Mouse (Mus musculus) hindbrain, embryonic 13.5 days (tissue): Measurements from ENCODE around the gene Mycl. TPM values are rescaled to one million over a fixed set of nuclear protein-coding genes. Genes with fewer than 3 reads are reported as not detected.
A peak's percentile ranks its signal among the peaks of the same experiment; 100 is the strongest.

Source experiments
- ATAC-seq: fragments of 200-750 bp; cut with Nextera tagmentation; 2 replicates; pipeline ENCODE4 v1.8.0; 2017; ENCODE audit warnings: moderate TSS enrichment; ENCODE audit not compliant: low FRiP score
- H3K27ac ChIP-seq: fragments of 300-500 bp; sonication (generic); 2 replicates; pipeline ENCODE4 v1.5.1; 2015; ENCODE audit warnings: inconsistent platforms, mild to moderate bottlenecking, moderate library complexity
- H3K27me3 ChIP-seq: fragments of 300-500 bp; sonication (generic); 2 replicates; pipeline ENCODE4 v1.6.1; 2015; ENCODE audit warnings: mild to moderate bottlenecking, inconsistent platforms
- H3K36me3 ChIP-seq: fragments of 300-500 bp; sonication (generic); 2 replicates; pipeline ENCODE4 v1.6.1; 2015; ENCODE audit warnings: mild to moderate bottlenecking, inconsistent platforms
- H3K4me1 ChIP-seq: fragments of 300-500 bp; sonication (generic); replicated peaks from 2 replicates; pipeline ENCODE4 v1.6.1; 2015; ENCODE audit warnings: inconsistent platforms
- H3K4me2 ChIP-seq: fragments of 300-500 bp; sonication (generic); 2 replicates; pipeline ENCODE4 v1.6.1; 2015; ENCODE audit warnings: inconsistent platforms, mild to moderate bottlenecking, moderate library complexity
- H3K4me3 ChIP-seq: fragments of 300-500 bp; sonication (generic); 2 replicates; pipeline ENCODE4 v1.5.1; 2015; ENCODE audit warnings: mild to moderate bottlenecking, inconsistent platforms
- H3K9ac ChIP-seq: fragments of 300-500 bp; sonication (generic); 2 replicates; pipeline ENCODE4 v1.6.1; 2015; ENCODE audit warnings: mild to moderate bottlenecking, inconsistent platforms
- H3K9me3 ChIP-seq: fragments of 300-500 bp; sonication (generic); 2 replicates; pipeline ENCODE4 v1.6.1; 2016; ENCODE audit warnings: inconsistent platforms
- WGBS: fragments of 180-500 bp; shearing (Covaris S2); methylation state at CpG from one replicate; pipeline ENCODE4 v1.1.7; 2015; 5-methylcytosine and 5-hydroxymethylcytosine counted together
- polyA plus RNA-seq: library from polyadenylated mRNA; unstranded; fragments of >200 nt; fragmentation: Nextera tagmentation; extraction: Ambion mirVana; gene quantifications from 2 replicates; pipeline ENCODE4 v1.2.1, GENCODE M21; 2015

The Mycl gene
- 75.9 and 77.3 TPM in 2 replicates for polyA plus RNA-seq

- Histone ChIP-seq H3K36me3 (peaks cover 5% of the 10 kb centered on the region), H3K9me3 (0 out of 2 replicates have a peak, but pooled peaks cover 3% of the 10 kb centered on the region), H3K27me3 (no peaks in the 10 kb centered on the region), H3K4me3 (peak within 1 kb of the TSS; percentile 87), H3K4me1 (peaks cover 47% of the 10 kb centered on the region), H3K27ac (peak within 1 kb of the TSS; percentile 94), H3K9ac (peak within 1 kb of the TSS; percentile 93), H3K4me2 (peak within 1 kb of the TSS; percentile 83)
- WGBS: 1% methylated on average over 65 of the region's 69 CpGs
- ATAC-seq: peak; percentile 81
These were observed at the start of gene Mycl for GRCm38 (mm10) chr4:122995404-122996220. Mycl (plus strand) TSS chr4:122995652.

- Histone ChIP-seq H3K4me1 (no peaks in the 10 kb centered on the region), H3K4me3 (no peak overlapping the region), H3K4me2 (no peak overlapping the region), H3K36me3 (peaks cover 28% of the 10 kb centered on the region), H3K27me3 (no peaks in the 10 kb centered on the region), H3K9me3 (no peaks in the 10 kb centered on the region), H3K27ac (no peak overlapping the region), H3K9ac (no peak overlapping the region)
- 86% methylated on average over 3 of the region's 3 CpGs for WGBS
- no peak for ATAC-seq
These were observed 48.2 kb upstream of the Mycl start for GRCm38 (mm10) chr4:122947223-122947622.

- Histone ChIP-seq H3K4me3 (no peak overlapping the region), H3K36me3 (peaks cover 28% of the 10 kb centered on the region)
- no peak for ATAC-seq
These were observed 46.4 kb upstream of the Mycl start for GRCm38 (mm10) chr4:122949096-122949495.

GRCm38 (mm10) chr4:122954680-122955411 is 40.6 kb upstream of the Mycl start:
- Histone ChIP-seq H3K27me3 (no peaks in the 10 kb centered on the region), H3K4me3 (peak overlapping the region; percentile 33), H3K9me3 (no peaks in the 10 kb centered on the region), H3K9ac (peak overlapping the region; percentile 70), H3K27ac (peak overlapping the region; percentile 89), H3K36me3 (peaks cover 14% of the 10 kb centered on the region), H3K4me2 (peak overlapping the region; percentile 56), H3K4me1 (peaks cover 34% of the 10 kb centered on the region)
- peak; percentile 45 for ATAC-seq
- WGBS: 59% methylated on average over 5 of the region's 5 CpGs

More at GRCm38 (mm10) chr4:122949096-122949495, 46.4 kb upstream of the Mycl start:
- Histone ChIP-seq H3K4me2 (no peak overlapping the region), H3K27me3 (no peaks in the 10 kb centered on the region), H3K9ac (no peak overlapping the region), H3K9me3 (no peaks in the 10 kb centered on the region), H3K4me1 (no peaks in the 10 kb centered on the region), H3K27ac (no peak overlapping the region)
- 92% methylated on average over 8 of the region's 8 CpGs for WGBS

- peaks cover 40% of the 10 kb centered on the region for H3K4me1 ChIP-seq
- no peaks in the 10 kb centered on the region for H3K9me3 ChIP-seq
- H3K4me3 ChIP-seq: peak overlapping the region; percentile 33
- peak overlapping the region; percentile 56 for H3K4me2 ChIP-seq
- 12% methylated on average over 17 of the region's 17 CpGs for WGBS
- peak; percentile 87 for ATAC-seq
- H3K9ac ChIP-seq: peak overlapping the region; percentile 70
- no peaks in the 10 kb centered on the region for H3K27me3 ChIP-seq
- H3K36me3 ChIP-seq: peaks cover 7% of the 10 kb centered on the region
- H3K27ac ChIP-seq: peak overlapping the region; percentile 89
These were observed 39.9 kb upstream of the Mycl start for GRCm38 (mm10) chr4:122955412-122956136.

- ATAC-seq: no peak
- H3K9me3 ChIP-seq: no peaks in the 10 kb centered on the region
- H3K27ac ChIP-seq: no peak overlapping the region
- no peak overlapping the region for H3K4me3 ChIP-seq
- 89% methylated on average over 4 of the region's 6 CpGs for WGBS
- no peaks in the 10 kb centered on the region for H3K27me3 ChIP-seq
- H3K4me1 ChIP-seq: peaks cover 47% of the 10 kb centered on the region
- H3K9ac ChIP-seq: no peak overlapping the region
- no peak overlapping the region for H3K4me2 ChIP-seq
- H3K36me3 ChIP-seq: peaks cover under 1% of the 10 kb centered on the region
These were observed 39.2 kb upstream of the Mycl start for GRCm38 (mm10) chr4:122956301-122956700.

GRCm38 (mm10) chr4:122958491-122959031 is 36.9 kb upstream of the Mycl start:
- H3K9ac ChIP-seq: peak overlapping the region; percentile 35; the same call in 1 of the 2 replicates
- H3K27me3 ChIP-seq: peaks cover 11% of the 10 kb centered on the region
- no peaks in the 10 kb centered on the region for H3K9me3 ChIP-seq
- WGBS: 71% methylated on average over 6 of the region's 6 CpGs
- peak overlapping the region; percentile 100 for H3K4me2 ChIP-seq
- no peaks in the 10 kb centered on the region; the same call in 1 of the 2 replicates for H3K36me3 ChIP-seq
- no peak for ATAC-seq
- H3K27ac ChIP-seq: peak overlapping the region; percentile 71
- peak overlapping the region; percentile 67; the same call in 1 of the 2 replicates for H3K4me3 ChIP-seq
- peaks cover 67% of the 10 kb centered on the region for H3K4me1 ChIP-seq

- no peaks in the 10 kb centered on the region for H3K9me3 ChIP-seq
- peak overlapping the region; percentile 80 for H3K9ac ChIP-seq
- no peaks in the 10 kb centered on the region; the same call in 1 of the 2 replicates for H3K36me3 ChIP-seq
- H3K4me3 ChIP-seq: peak overlapping the region; percentile 67
- 0 out of 2 replicates have a peak overlapping the region, but pooled peaks have one; percentile 55 for H3K27ac ChIP-seq
- peak overlapping the region; percentile 100 for H3K4me2 ChIP-seq
- H3K4me1 ChIP-seq: peaks cover 65% of the 10 kb centered on the region
- 4% methylated on average over 8 of the region's 8 CpGs for WGBS
- ATAC-seq: 0 out of 2 replicates have a peak, but pooled peaks have one; percentile 4
- H3K27me3 ChIP-seq: peaks cover 11% of the 10 kb centered on the region
These were observed 35.6 kb upstream of the Mycl start for GRCm38 (mm10) chr4:122959816-122960215.

- Histone ChIP-seq H3K4me1 (peaks cover 58% of the 10 kb centered on the region), H3K9ac (peak overlapping the region; percentile 80), H3K4me2 (peak overlapping the region; percentile 100), H3K4me3 (peak overlapping the region; percentile 67), H3K27ac (peak overlapping the region; percentile 55), H3K36me3 (no peaks in the 10 kb centered on the region; the same call in 1 of the 2 replicates), H3K27me3 (peaks cover 11% of the 10 kb centered on the region), H3K9me3 (no peaks in the 10 kb centered on the region)
- peak; percentile 45 for ATAC-seq
- WGBS: under 1% methylated on average over 43 of the region's 43 CpGs
These were observed 34.9 kb upstream of the Mycl start for GRCm38 (mm10) chr4:122960321-122961099.

- H3K27ac ChIP-seq: peak within 1 kb of the TSS; percentile 55
- H3K4me1 ChIP-seq: peaks cover 52% of the 10 kb centered on the region
- peaks cover 11% of the 10 kb centered on the region for H3K27me3 ChIP-seq
- H3K9me3 ChIP-seq: no peaks in the 10 kb centered on the region
- peak within 1 kb of the TSS; percentile 67 for H3K4me3 ChIP-seq
- no peaks in the 10 kb centered on the region; the same call in 1 of the 2 replicates for H3K36me3 ChIP-seq
- H3K9ac ChIP-seq: peak within 1 kb of the TSS; percentile 80
- peak; percentile 63 for ATAC-seq
- WGBS: under 1% methylated on average over 27 of the region's 27 CpGs
- H3K4me2 ChIP-seq: peak within 1 kb of the TSS; percentile 100
These were observed 34.3 kb upstream of the Mycl start, which contains the start of gene Mfsd2a for GRCm38 (mm10) chr4:122961100-122961567. Mfsd2a (minus strand) TSS chr4:122961188.
